Mouse (Mus musculus) CH12.LX (cell line): ENCODE results near the gene Msmp.

Experiments
- CTCF ChIP-seq, 2 experiments: IDR thresholded peaks in 1 of 2; conservative IDR thresholded peaks in 1 of 2; 2 replicates each; pipeline ENCODE4 v1.5.1; 2011 to 2012; ENCODE audit warnings: low read depth in 2 of 2, low read length in 2 of 2, improper control_type of control experiment in 1 of 2, inconsistent platforms in 1 of 2, mild to moderate bottlenecking in 1 of 2, moderate library complexity in 1 of 2
- E2F4 ChIP-seq: IDR thresholded peaks from 2 replicates; pipeline ENCODE4 v1.6.1; 2011; ENCODE audit warnings: low read depth, low read length, improper control_type of control experiment; ENCODE audit not compliant: insufficient replicate concordance
- ELF1 ChIP-seq: IDR thresholded peaks from 2 replicates; pipeline ENCODE4 v1.6.1; 2014; ENCODE audit warnings: low read depth, mild to moderate bottlenecking, inconsistent platforms, low read length, improper control_type of control experiment
- KAT2A ChIP-seq: IDR thresholded peaks from 2 replicates; pipeline ENCODE4 v1.6.1; 2012; ENCODE audit warnings: low read length, improper control_type of control experiment, inconsistent platforms; ENCODE audit not compliant: insufficient replicate concordance
- MAZ ChIP-seq: IDR thresholded peaks from 2 replicates; pipeline ENCODE4 v1.6.1; 2012; ENCODE audit warnings: low read depth, mild to moderate bottlenecking, inconsistent platforms, low read length, improper control_type of control experiment, moderate library complexity
- MYC ChIP-seq: IDR thresholded peaks from 2 replicates; pipeline ENCODE4 v1.6.1; 2011; ENCODE audit warnings: low read depth, mild to moderate bottlenecking, improper control_type of control experiment, low read length
- NRF1 ChIP-seq: IDR thresholded peaks from 2 replicates; pipeline ENCODE4 v1.6.1; 2014; ENCODE audit warnings: low read depth, mild to moderate bottlenecking, inconsistent platforms, low read length, improper control_type of control experiment, moderate library complexity
- POLR2A ChIP-seq: IDR thresholded peaks from 2 replicates; pipeline ENCODE4 v1.6.1; 2011; ENCODE audit warnings: low read depth, mild to moderate bottlenecking, improper control_type of control experiment, low read length
- RCOR1 ChIP-seq: conservative IDR thresholded peaks from 2 replicates; pipeline ENCODE4 v1.6.1; 2012; ENCODE audit warnings: low read depth, mild to moderate bottlenecking, inconsistent platforms, low read length, improper control_type of control experiment
- SIN3A ChIP-seq: IDR thresholded peaks from 2 replicates; pipeline ENCODE4 v1.6.1; 2012; ENCODE audit warnings: low read length, improper control_type of control experiment, inconsistent platforms
- TBP ChIP-seq: conservative IDR thresholded peaks from 2 replicates; pipeline ENCODE4 v1.6.1; 2011; ENCODE audit warnings: low read depth, low read length, improper control_type of control experiment
- USF2 ChIP-seq: conservative IDR thresholded peaks from 2 replicates; pipeline ENCODE4 v1.6.1; 2011; ENCODE audit warnings: low read depth, low read length, improper control_type of control experiment
- ZNF384 ChIP-seq: IDR thresholded peaks from 2 replicates; pipeline ENCODE4 v1.6.1; 2012; ENCODE audit warnings: low read depth, low read length, improper control_type of control experiment, inconsistent platforms

DNA sequence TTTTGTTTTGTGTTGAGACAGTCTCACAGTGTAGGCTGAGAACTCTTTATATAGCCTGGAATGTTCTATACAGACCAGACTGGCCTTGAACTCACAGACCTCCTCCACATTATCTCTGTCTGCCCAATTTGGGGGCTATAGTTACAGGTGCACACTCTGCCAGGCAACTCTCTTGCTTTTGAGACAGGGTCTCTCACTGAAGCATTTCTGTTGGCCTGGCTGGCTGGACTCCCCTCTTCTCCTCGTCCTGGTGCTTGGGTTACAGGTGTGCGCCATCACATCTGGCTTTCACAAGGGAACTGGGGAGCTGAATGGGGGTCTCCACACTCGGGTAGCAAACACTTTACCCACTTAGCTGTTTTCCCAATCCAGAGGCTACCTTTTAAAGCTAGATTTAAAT, 7.7 kb upstream of the Msmp start:
- TF ChIP-seq CTCF (conservative IDR thresholded peaks at IDR 0.05 in 1 of 2, IDR thresholded peaks at IDR 0.05 in 1 of 2; ENCODE audit: low read depth in 2 of 2, low read length in 2 of 2) (no peak), MYC (no peak), TBP (no peak), KAT2A (no peak), E2F4 (no peak), ZNF384 (no peak), POLR2A (no peak), ELF1 (no peak), SIN3A (no peak), NRF1 (no peak), RCOR1 (no peak), MAZ (no peak), USF2 (no peak)
